Mouse (Mus musculus) T-cell, adult 2 months (primary cell): ENCODE results near the gene Dock2.

ENCODE experiments used
- DNase-seq: peaks from one replicate; pipeline ENCODE4 v3.0.0; 2022; ENCODE audit warnings: low spot score

Gene Dock2

DNA sequence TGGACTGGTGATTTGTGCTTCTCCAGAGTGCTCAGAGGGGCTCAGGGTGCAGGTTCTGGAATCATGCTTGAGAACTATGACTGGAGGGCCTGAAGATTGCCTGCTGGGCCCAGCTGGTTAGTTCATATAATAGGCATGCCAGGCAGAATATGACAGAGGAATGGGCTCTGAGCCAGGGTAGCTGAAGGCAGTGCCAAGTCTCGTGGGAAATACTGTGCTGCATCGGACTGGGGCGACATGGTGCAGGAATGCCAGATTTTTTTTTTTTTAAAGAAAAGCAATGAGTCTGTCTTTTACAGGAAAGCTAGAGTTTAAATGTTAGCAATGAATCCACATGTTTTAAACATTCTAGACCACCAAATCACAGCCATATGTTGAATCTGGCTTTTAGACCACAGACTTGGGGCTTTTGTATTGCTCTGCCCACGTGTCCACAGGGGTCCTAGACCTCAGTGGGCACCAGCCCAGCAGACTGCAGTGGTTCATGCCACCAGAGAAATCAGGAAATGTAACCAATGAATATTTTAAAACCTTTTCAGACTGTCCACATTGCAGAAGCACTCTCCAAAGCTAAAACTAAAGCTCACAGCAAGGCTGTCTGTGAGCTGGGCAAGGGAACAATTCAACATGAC is 435.3 kb downstream of the Dock2 start:
- DNase-seq, result no peak

DNA sequence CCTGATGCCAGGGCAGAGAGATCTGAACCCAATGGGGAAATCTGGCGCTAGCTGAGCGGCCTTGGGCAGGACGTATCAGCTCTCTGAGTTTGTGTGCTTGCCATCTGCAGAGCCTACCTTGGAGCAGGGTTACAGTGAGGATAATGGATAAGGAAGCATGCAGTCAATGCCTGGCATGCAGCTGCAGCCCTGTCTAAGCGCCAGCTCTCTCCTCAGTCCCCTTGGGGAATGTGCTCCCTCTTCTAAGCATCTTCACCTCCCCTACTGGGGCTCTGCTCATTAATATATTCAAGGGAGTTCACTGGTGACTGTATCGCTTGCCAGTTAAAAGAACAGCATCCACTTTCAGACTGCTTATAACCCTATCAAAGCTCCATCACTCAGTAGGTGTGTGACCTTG is 439.4 kb downstream of the Dock2 start:
- DNase-seq, result no peak

DNA sequence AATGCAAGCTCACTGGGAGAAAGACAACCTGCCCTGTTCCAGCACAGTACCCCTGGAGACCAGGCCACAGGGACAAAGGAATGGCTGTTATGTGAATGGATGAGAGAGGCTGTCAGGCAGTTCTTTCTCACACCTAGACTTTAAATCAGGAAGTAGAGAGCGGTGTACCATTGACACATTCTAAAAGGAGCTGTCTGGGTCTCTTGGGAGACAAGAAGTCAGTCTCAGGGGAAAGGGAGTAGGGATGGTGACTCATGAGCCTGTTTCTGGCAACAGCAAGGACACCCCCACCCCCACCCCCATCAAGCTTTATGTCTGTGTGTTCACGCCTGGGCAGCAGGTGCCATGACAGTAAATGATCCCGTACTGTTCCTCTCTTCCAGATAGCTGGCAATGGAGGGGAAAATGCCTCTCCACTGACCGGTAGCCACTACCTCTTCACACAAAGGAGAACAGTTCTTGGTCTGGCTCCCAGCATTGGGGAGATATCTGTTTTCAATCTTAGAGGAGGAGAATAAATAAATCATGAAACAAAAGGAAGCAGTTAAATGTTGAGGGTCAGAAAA is 439.9 kb downstream of the Dock2 start:
- DNase-seq, result no peak

DNA sequence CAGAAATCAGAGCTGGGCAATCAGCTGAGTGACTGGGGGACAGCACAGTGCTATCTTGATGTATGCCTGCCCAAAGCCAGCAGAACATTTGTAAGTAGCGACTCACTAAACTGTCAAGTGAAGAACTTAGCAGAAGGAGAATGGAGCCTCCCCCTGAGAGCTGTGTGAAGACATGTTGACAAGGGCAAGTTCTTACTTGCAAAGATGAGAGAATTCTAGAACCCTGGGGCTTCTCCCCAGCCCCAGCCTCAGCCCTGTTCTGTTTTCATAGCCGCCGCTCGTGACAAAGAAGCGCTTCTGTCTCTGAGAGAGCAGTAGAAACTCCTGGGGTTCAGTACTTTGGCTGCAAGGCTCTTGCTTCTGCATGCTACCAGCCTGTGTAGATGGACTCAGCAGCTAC is 444.0 kb downstream of the Dock2 start:
- no peak for DNase-seq

DNA sequence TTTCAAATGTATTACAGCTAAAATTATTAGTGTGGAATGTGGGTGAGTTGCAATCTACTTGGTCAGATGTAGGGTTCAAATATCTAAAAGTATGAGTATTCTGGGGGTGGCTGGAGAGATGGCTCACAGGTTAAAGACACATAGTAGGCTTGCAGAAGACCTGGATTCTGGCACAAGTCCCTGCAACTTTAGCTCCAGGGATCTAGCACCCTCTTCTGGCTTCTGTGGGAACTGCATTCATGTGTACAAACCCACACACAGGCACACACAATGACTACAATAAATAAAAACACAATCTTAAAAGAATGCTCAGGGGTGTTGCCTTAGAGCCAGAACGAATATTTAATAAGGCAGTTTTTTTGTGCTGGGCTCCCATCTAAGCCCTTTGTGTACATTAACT is 445.8 kb downstream of the Dock2 start:
- DNase-seq, result no peak

DNA sequence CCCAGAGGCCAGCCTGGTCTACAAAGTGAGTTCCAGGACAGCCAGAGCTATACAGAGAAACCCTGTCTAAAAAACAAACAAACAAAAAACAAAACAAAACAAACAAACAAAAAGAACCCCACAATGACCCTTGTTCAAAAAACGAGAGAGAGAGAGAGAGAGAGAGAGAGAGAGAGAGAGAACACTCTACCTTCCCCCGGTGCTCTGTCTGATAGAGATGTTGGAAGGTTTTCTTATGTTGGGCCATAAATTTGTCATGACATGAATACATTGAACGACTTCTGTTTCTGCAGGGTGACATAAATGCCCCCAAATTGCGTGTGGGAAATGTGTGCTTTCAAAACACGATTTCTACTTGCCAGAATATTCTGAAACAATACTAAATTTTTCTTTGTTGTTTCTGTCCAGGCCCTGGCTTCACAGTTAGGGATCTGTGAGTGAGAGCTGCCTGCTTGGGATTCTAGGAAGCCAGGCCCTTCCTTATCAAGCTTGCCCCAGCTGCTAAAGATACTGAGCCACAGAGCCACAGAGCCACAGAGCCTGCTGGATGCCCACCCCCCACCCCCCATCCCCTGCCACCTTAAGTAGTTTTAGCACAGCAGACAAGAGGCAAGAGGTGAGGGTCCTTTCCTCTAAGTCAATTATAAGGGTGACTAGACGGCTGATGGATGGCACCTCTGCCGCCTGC is 451.2 kb downstream of the Dock2 start:
- DNase-seq, result no peak

DNA sequence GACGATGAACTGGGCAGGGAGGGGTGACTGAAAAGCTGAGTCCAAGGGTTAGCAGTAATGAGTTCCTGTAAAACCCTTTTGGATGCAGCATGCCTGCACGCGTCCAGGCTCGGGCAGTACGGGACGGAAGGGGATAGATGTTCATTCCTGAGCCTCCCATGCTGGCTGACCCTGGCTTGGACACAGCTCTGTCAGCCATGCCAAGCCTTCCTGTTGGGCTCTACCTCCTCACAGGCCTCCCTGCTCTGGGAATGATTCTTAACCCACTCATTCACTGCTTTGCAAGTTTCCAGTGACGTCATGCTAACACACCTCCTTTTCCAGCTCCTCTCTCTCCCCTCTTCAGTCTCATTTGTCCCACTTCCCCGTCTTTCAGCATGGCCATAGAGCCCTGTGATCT is 460.0 kb downstream of the Dock2 start:
- DNase-seq, result no peak

DNA sequence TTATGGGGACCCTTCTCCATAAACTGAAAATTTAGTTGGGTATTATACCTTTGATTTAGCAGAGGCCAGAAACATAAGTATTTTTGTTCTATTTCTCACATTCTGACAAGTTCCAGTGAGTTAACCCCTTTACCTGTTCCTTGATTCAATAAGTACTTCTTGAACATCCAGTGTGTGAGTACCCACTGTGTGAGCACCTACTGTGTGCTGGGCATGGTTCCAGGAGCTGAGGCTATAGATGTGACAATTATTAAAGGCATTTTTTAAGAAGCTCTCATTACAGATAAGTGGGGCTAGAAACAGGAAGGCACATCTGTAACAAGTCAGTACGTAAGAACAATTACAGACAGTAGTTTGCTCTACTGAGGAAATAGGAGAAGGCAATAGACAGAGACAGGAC is 464.4 kb downstream of the Dock2 start:
- DNase-seq, result no peak

DNA sequence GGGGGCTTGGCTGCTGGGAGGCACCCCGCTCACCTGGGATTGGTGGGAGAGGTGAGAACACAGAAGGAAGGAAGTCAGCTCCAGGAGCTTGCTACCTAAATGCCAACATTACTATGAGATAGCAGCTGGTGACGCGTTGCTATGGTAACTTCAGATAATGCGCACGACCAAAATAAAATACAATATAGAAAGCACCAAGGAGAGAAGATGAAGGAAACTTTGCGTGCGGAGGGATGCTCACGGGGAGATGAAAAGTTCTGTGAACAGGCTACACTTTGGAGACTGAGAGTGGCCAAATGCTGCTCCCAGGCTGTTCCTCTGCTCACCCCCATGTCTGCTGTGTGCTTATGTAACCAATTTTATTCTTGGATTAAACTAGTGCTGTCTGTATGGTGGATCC is 466.7 kb downstream of the Dock2 start:
- no peak for DNase-seq

DNA sequence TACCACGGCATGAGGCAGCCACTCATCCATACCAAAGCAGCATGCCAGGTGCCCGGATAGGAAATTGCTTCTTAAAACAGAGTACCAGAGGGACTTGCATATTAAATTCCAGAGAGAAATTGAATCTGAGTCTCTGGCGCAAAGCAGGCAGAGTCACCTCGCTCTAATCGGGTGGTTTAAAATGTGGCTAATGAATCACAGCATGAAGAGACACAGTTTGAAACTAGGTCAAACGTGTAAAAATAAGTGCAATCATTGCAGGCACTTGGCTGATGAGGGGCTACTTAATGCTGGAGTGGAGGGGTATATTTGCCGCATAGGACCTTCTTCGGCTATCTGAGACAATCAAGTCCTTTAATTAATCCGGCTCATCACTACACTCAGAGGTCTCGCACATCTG is 467.5 kb downstream of the Dock2 start:
- DNase-seq, result no peak

DNA sequence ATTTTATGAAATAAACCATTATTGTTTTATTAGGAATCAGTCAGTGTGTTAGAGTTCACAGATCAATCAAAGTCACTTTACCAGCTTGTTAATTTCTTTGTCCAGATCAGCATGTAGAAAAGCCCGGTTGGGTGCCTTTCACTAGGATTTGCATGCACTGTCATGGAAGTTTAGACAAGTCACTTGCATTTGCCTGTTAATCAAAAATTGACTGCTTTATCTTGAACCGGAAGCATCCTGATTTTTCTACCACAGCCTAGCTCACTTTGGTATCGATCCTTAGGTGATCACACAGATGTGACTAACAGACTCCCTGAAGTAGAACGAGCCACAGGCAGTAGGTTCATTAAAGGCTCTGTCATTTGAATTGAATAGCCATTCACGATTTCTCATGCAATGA is 468.3 kb downstream of the Dock2 start:
- no peak for DNase-seq

DNA sequence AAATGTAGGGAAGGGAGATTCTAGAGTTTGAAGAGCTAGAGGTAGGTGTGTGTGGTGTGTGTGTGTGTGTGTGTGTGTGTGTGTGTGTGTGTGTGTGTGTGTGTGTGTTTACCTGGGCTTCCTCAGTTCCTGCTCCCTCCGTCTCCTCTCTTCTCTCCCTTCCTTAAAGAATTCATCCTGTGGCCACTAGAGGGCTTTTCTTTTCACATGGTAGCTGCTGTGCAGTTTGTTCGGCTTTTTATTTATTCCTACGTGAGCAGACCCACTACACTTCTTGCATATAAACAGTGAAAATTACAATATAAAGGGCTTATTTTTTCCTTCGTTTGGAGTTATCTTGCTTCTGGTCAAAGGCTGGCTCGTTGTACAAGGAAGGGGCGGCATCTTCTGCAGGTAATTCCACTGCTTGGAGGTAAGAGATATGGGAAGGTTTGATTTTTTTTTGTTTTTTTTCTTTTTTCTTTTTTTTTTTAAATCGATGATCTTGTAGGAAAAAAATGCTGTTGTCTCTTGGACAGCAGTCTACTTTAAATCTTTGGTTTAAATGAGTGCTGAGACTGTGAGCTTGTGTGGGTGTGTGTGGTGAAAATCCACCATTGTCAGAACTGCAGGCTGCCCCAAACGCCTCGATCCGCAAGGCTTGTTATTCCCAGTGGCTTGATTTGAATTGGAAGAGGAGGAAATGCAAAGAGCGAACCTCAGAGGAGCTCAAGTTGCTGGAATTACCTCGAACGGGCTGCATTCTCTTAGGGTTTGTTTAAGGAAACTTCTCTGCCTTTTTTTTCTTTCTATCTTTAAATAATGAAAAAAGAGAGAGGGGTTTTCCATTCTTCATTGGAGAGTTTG is 468.9 kb downstream of the Dock2 start, which contains the start of gene Fam196b:
Gene Fam196b, plus strand, starts transcription at position 289 of the 846 bp plus-strand sequence.
- DNase-seq, result peak; percentile 12

DNA sequence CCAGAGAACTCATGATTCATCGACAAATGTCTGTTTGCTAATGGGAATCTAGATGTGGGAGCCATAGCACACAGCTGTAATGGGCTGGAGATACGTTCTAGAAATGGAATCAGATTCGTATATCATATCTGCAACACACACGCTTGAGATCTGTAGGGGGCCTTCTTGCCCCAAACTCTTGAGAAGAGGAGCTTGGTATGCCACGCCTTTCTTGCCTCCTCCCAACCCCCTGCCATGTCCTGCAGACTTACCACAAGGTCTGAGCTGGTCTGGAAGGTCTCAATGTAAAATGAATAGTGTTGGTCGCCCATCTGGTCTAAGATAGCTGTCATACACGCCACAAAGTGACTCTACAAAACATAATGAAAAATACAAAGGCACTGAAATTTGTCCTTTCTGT is 471.5 kb downstream of the Dock2 start:
- DNase-seq, result no peak

DNA sequence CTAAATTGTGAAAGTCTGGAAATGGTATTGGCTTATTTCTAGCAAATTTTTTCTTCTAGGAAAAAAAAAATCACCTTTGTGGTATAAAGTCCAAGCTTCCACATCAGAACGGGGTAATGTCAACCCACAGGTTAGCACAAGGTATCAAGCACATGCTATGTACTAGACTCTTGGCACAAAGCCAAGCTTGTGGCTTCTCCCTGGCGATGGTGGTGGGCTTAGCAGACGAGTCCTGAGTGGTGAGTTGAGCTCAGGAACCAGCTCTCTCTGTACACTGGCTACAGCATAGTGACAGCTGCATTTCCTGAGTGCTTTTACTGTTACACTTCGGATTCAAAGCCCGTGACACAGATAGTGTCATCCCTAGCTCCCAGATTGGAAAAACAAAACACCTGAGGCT is 472.0 kb downstream of the Dock2 start:
- DNase-seq, result no peak

DNA sequence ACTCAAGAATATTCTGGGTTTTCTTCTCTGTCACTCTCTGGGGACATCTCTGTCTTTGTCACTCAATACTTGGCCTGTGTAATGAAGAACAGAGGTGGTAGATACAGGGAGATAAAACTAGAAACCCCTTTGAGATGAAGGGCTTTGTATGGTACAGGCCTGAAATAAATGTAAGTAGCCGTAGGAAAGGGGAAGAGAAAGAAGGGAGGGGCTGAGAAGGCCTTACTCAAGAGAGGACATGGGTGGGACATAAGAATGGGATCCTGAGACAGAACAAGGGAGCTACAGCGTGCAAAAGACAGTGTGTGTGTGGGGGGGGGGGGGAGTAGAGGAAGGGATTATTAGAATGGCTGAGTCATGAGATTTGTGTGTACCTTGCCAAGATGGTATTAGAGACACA is 474.3 kb downstream of the Dock2 start:
- DNase-seq, result no peak

DNA sequence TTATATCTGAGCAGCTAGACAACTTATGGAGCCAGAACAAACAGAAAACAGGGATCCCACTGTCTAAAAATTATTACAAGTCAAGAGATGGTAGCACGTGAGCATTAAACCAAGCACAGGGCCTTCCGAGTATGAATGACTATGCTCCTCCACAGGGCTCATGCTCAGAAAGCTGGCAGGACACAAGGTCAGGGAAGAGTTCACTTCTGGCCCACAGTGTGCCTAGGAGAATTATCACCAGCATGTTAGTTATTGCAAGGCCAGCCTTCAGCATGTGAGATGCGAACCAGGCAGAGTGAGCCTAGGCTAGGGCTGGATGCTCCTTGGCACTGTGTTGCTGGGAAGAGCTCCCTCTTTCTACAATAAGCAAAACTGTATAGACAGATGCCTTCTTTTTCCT is 475.0 kb downstream of the Dock2 start:
- DNase-seq, result no peak

DNA sequence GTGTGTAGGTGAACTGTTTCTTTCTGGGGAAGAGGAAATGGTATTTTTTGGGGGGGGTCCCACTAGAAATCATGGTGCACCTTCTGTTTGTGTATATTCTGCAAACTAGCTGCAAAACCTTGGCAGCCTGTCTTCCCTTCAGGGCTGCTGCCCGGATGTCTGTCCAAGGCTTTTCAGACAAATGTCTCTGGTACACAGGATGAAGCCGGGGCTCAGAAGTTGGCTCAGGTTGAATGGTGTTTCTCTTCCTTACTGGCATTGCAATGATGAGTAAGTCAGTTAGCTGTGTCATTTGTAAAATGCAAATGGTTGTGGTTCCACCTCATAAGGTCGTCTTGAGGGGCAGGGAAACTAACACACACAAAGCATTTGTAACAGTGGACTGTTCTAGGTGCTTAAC is 477.5 kb downstream of the Dock2 start:
- DNase-seq, result no peak

DNA sequence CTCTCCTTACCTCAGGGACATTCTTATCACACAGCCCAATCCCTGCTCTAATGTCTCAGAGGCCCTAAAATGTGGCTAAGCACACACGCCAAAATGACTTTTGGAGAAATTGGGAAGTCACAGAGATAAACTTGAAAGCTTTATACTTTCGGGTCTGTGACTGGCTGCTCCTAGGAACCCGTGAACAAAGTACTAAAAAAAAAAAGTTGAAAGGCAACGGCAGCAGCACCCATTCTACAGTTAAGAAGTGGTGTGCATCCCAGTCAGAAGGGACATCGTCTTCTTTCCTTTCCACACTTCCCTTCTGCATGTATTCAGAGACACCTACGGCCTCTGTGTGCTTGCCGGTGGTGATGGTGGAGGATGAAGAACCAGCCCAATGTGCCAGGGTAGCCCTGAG is 483.6 kb downstream of the Dock2 start:
- no peak for DNase-seq

DNA sequence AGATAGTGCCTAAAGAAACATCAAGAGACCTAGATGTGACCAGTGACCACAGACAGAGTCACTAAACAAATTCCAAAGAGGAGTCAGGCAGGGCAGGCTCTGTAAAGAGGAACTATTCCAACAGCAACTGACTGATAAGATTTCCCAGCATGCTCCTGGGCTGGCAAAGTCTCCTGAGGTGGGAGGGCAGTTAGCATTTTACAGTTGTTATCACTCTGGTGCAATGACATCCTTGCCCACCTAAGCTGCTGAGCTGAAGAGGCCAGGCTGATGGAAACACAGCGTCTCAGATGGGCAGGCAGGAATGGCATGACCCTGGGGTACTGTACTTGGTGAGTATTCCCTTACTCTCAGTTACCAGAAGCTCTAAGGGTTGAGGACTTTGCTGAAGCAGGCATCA is 484.1 kb downstream of the Dock2 start:
- DNase-seq, result no peak

DNA sequence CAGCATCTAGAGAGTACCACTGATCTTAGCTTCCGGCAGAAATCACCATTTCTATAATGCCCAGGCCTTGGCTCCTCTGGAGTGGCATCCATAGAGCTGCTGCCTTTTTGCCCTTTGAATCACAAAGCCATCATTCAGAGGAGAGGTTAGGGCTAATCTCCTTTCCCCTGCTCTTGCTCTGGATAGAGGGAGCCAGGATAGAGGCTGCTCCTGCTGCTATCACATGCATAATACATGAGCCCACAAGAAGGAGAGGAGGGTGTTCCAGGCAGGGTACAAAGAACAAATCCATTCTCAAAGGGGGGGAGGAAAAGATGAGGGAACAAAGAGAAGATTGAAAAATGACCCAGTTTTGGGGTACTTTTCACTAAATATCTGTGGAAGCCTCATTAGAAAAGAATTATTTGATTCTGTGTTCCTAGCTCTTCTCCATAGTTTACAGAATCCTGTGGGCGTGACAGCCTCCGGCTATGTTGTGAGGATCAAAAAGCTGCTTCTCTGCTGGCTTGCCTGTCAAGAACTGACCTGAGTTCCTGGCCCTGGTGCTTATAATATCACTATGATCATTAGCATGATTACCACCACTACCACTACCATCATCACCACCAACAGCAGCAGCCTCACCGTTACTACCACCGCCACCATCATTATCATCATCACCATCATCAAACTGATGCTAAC is 485.9 kb downstream of the Dock2 start:
- DNase-seq, result no peak

DNA sequence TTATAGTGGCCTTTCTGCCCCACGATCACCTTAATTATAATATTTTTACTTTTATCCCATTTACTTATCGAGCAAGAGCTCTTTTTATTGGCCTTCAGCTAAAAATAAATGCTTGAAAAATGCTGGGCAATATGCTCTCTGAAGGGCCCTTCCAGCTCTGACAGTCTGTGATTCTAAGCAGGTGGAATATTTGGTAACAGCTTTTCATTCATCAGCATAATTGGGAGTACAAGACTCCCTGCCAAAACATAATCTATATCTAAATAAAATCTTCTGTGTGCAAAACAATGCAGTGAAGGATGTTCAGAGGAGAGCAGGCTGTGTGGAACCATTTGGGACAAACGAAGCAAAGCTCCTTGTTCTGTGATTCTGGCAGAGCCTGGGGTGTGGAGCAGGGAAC is 492.4 kb downstream of the Dock2 start:
- DNase-seq, result no peak

DNA sequence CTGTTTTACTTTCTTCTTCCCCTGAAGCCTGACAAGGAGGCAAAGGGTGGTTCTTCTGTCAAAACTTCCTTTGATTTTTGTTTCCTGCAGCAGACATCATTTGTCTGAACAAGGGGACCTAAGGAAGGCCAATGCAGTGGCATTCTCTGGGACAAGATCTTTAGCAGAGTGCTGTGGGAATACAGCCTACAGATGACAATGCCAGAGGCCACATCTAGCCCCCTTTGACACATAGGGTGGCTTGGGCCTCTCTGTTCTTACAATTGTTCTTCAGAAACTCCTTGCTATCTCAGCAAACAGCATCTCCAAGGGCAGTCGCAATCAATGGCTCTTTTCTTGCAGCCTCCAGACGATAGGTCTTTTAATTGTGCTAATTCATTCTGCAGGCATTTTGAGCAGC is 493.0 kb downstream of the Dock2 start:
- no peak for DNase-seq
